In the genomic region with DNA sequence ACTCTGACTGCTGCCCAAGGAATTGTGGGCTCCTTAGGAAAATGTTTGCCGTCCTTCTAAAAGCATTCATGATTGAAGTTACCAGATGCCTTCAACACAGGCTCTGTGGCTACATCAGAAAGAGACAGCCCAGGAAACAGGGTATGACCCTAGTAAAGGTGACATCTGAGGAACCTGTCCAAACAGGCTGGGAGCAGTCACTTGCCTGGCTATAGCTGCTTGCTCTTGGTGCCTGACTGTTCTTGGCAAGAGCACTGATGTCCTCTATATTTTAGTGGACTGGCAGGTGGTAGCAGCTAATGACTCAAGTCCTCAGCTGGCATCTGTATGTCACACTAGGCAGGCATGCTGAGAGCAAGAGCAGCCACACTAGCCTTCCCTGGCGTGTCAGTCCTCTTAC, we compare ENCODE assay signal across 17 mouse cellular contexts.
DNase-seq lines count a peak whose midpoint lies in the region.
"Had no signal": no experiment of that assay in that cellular context is flagged by ENCODE, and none has a peak within 500 bp of the region (broad histone marks: within the 10 kb centered on the region; RNA-seq: fewer than 3 reads in every experiment).

No protein-coding gene starts in this region.

- peak; percentile 87 for DNase-seq in heart, adult 11 months
- no peak for DNase-seq in heart, adult 8-10 months (ENCODE audit: low spot score)
- peak; percentile 55 for DNase-seq in cerebellum, adult 11 months
- peak; percentile 51 for DNase-seq in cerebellum, adult 8-10 months
- peak; percentile 45 to 60 for DNase-seq in cerebellum, postnatal 36 days
- no peak for DNase-seq in adrenal gland, adult 8-10 months
- DNase-seq in layer of hippocampus, postnatal 25 days (ENCODE audit: extremely low spot score in 1 of 2, low spot score in 1 of 2) = no peak
- DNase-seq: adrenal gland, adult 2 months; gastrocnemius, postnatal 10 days; heart, postnatal 10 days; kidney, adult 2 months; kidney, postnatal 10 days; liver, postnatal 0 days; right cerebral cortex, adult 18-20 months; right cerebral cortex, postnatal 4 days; thymus, adult 2 months; thymus, postnatal 4 days had no signal

Comparison
In these comparisons a context has a peak if more than half of its experiments do, and no peak if none do; other contexts are left out.
1. DNase-seq: peak in heart, adult 11 months (single experiment), cerebellum, adult 11 months (single experiment), cerebellum, adult 8-10 months (single experiment) and cerebellum, postnatal 36 days (2 of 2); none in heart, adult 8-10 months (single experiment), adrenal gland, adult 8-10 months (single experiment) and layer of hippocampus, postnatal 25 days (0 of 2).